In genomic region chr3:96925920-96926319, GRCm38 (mm10) we compare ENCODE assay signal across 42 mouse cellular contexts. TPM values are rescaled to one million over a fixed set of nuclear protein-coding genes. Genes with fewer than 3 reads are reported as not detected.
"Had no signal": no experiment of that assay in that cellular context is flagged by ENCODE, and none has a peak within 500 bp of the region (broad histone marks: within the 10 kb centered on the region; RNA-seq: fewer than 3 reads in every experiment).

Gene Gja8 (minus strand): TSS chr3:96926020.

- H3K27me3 ChIP-seq: heart, embryonic 13.5 days; heart, embryonic 15.5 days; hindbrain, embryonic 12.5 days; hindbrain, embryonic 15.5 days; intestine, embryonic 15.5 days; kidney, embryonic 15.5 days had no signal

- H3K4me3 ChIP-seq: heart, embryonic 10.5 days; heart, embryonic 12.5 days; heart, embryonic 13.5 days; heart, embryonic 15.5 days; hindbrain, embryonic 10.5 days; hindbrain, embryonic 12.5 days; hindbrain, embryonic 13.5 days; hindbrain, embryonic 15.5 days; intestine, embryonic 15.5 days; kidney, embryonic 15.5 days; layer of hippocampus, adult 2 months had no signal

- H3K36me3 ChIP-seq: heart, embryonic 10.5 days; heart, embryonic 12.5 days; heart, embryonic 13.5 days; heart, embryonic 15.5 days; hindbrain, embryonic 10.5 days; hindbrain, embryonic 12.5 days; hindbrain, embryonic 13.5 days; hindbrain, embryonic 15.5 days; intestine, embryonic 15.5 days; kidney, embryonic 15.5 days had no signal

- H3K4me2 ChIP-seq: heart, embryonic 11.5 days; heart, embryonic 12.5 days; heart, embryonic 13.5 days; heart, embryonic 15.5 days; hindbrain, embryonic 12.5 days; hindbrain, embryonic 13.5 days; hindbrain, embryonic 14.5 days; hindbrain, embryonic 15.5 days; intestine, embryonic 15.5 days; kidney, embryonic 15.5 days had no signal

- DNase-seq: heart, postnatal 10 days; heart, postnatal 14 days; heart, postnatal 36 days; heart, postnatal 4 days; kidney, adult 11 months; kidney, adult 18-20 months; kidney, adult 2 months; kidney, adult 8-10 months; kidney, adult 9 months; kidney, postnatal 10 days; kidney, postnatal 14 days; kidney, postnatal 25 days; kidney, postnatal 36 days; kidney, postnatal 4 days; layer of hippocampus, adult 9-11 months; layer of hippocampus, postnatal 36 days had no signal

RNA-seq across cellular contexts. Expression of gene Gja8, which starts in this region (rescaled TPM):
- total RNA-seq: heart, postnatal 10 days; heart, postnatal 14 days; heart, postnatal 36 days; heart, postnatal 4 days; hematopoietic stem cell, adult 5-6 weeks; hindbrain, postnatal 0 days; layer of hippocampus, adult 18-20 months; layer of hippocampus, adult 2 months; layer of hippocampus, adult 8-10 months; layer of hippocampus, postnatal 10 days; layer of hippocampus, postnatal 14 days; layer of hippocampus, postnatal 25 days; layer of hippocampus, postnatal 36 days had no signal
- polyA plus RNA-seq: heart, embryonic 10.5 days; heart, embryonic 11.5 days; heart, embryonic 12.5 days; heart, embryonic 13.5 days; heart, embryonic 15.5 days; heart, embryonic 16.5 days; heart, postnatal 0 days; hindbrain, embryonic 10.5 days; hindbrain, embryonic 11.5 days; hindbrain, embryonic 14.5 days; hindbrain, embryonic 15.5 days; inflammation-experienced regulatory T-cells, adult 6 months; intestine, embryonic 14.5 days; kidney, adult 2 months; large intestine, adult 2 months had no signal
